Mouse (Mus musculus) ES-Bruce4 (cell line): Measurements from ENCODE around the gene Nck2.

Experiments used
- EP300 ChIP-seq: IDR thresholded peaks from 2 replicates; pipeline ENCODE4 v1.6.1; 2011; ENCODE audit warnings: low read depth, low read length; ENCODE audit not compliant: insufficient read depth
- POLR2A ChIP-seq: IDR thresholded peaks from one replicate; pipeline ENCODE4 v1.8.1; 2011; ENCODE audit warnings: low read length; ENCODE audit not compliant: insufficient read depth

- no peak for TF ChIP-seq EP300
- no peak for TF ChIP-seq POLR2A
These were observed 42.8 kb downstream of the Nck2 start for GRCm38 (mm10) chr1:43486956-43487722.
